Mouse (Mus musculus) thymus, adult 2 months (tissue): Measurements from ENCODE around the gene Ggt5. TPM values are rescaled to one million over a fixed set of nuclear protein-coding genes. Genes with fewer than 3 reads are reported as not detected.

Source experiments
- DNase-seq: peaks from one replicate; pipeline ENCODE4 v3.0.0; 2021
- H3K27ac ChIP-seq: fragments of 200-500 bp; 2 replicates; pipeline ENCODE4 v1.5.1; 2012; ENCODE audit warnings: low read length, control low read depth; ENCODE audit not compliant: control insufficient read depth, insufficient read depth
- H3K27me3 ChIP-seq: fragments of 200-500 bp; 2 replicates; pipeline ENCODE4 v1.6.1; 2012; ENCODE audit warnings: mild to moderate bottlenecking, low read length, moderate library complexity, mixed read lengths; ENCODE audit not compliant: control insufficient read depth, insufficient read depth
- H3K36me3 ChIP-seq: fragments of 200-500 bp; 2 replicates; pipeline ENCODE4 v1.6.1; 2012; ENCODE audit warnings: mild to moderate bottlenecking, low read length, moderate library complexity; ENCODE audit not compliant: control insufficient read depth, insufficient read depth
- H3K4me1 ChIP-seq: fragments of 200-500 bp; replicated peaks from 2 replicates; pipeline ENCODE4 v1.6.1; 2012; ENCODE audit warnings: low read length; ENCODE audit not compliant: control insufficient read depth, insufficient read depth
- H3K4me3 ChIP-seq: fragments of 200-500 bp; 2 replicates; pipeline ENCODE4 v1.5.1; 2012; ENCODE audit warnings: mild to moderate bottlenecking, low read length, control low read depth, moderate library complexity; ENCODE audit not compliant: control insufficient read depth, insufficient read depth
- CTCF ChIP-seq: fragments of 200-500 bp; IDR thresholded peaks from 2 replicates; pipeline ENCODE4 v1.5.1; 2012; ENCODE audit warnings: mild to moderate bottlenecking, control low read depth, low read length, moderate library complexity, borderline replicate concordance; ENCODE audit not compliant: control insufficient read depth, poor library complexity, insufficient read depth; ENCODE audit errors: extremely low read depth
- POLR2A ChIP-seq: fragments of 200-500 bp; IDR thresholded peaks from 2 replicates; pipeline ENCODE4 v1.6.1; 2012; ENCODE audit warnings: mild to moderate bottlenecking, low read length, control low read depth, moderate library complexity; ENCODE audit not compliant: control insufficient read depth, poor library complexity, insufficient read depth; ENCODE audit errors: extremely low read depth
- WGBS: fragments of 180-500 bp; shearing (Covaris S2); methylation state at CpG from one replicate; pipeline ENCODE4 v1.1.7; 2018; 5-methylcytosine and 5-hydroxymethylcytosine counted together
- polyA plus RNA-seq: library from polyadenylated mRNA; depleted of rRNA; stranded (reverse); fragments of >200 nt; gene quantifications from 2 replicates; pipeline ENCODE4 v1.2.3, GENCODE M21; 2012; rRNA removed

Gene Ggt5
- 49.5 and 73.6 TPM in 2 replicates for polyA plus RNA-seq

DNA sequence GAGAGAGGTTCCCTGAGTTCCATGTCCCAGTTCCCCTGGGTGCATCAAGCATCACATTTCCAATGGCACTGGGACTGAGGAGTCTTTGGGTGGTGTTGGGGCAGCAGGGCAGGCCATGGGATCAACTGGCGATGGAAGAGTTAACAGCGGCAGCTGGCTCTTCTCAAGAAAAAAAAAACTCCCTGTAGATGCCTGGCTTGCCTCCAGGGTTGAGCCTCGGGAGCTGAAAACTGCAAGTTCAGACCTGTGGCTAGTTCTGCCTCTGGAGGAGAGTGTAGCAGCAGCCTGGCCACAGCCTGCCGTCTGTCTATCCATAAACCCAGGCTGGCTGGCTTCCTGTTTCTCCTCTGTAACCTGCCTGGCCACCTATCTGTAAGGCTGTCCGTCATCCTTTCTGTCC is at the start of gene Ggt5:
Ggt5 (plus strand) TSS at position 212 of the 400 bp plus-strand sequence.
- Histone ChIP-seq H3K27me3 (no peaks in the 10 kb centered on the region), H3K36me3 (no peaks in the 10 kb centered on the region), H3K27ac (peak within 1 kb of the TSS; percentile 98), H3K4me1 (peaks cover 41% of the 10 kb centered on the region), H3K4me3 (peak within 1 kb of the TSS; percentile 22)
- peak; percentile 16 for DNase-seq
- 23% methylated on average over 5 of the region's 5 CpGs for WGBS
- TF ChIP-seq POLR2A (no peak), CTCF (no peak)

DNA sequence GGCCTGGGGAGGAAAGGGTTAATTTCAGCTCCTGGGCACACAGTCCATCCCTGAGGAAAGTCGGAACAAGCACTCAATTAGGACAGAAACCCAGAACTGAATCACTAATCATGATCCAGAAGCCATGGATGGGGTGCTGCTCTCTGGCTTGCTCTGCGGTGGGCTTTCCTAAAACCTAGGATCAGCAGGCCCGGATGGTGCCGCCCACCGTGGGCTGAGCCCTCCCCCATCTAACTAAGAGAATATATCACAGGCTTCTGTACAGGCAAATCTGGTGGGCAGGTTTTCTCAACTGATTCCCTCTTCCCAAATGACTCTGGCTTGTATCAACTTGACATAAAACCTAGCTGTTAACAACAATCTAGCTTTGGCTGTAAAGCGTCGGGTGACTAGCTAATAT is 41.2 kb upstream of the Ggt5 start:
- H3K27ac ChIP-seq = no peak overlapping the region
- no peaks in the 10 kb centered on the region for H3K4me1 ChIP-seq
- H3K27me3 ChIP-seq = no peaks in the 10 kb centered on the region
- no peak for DNase-seq
- H3K36me3 ChIP-seq = no peaks in the 10 kb centered on the region
- TF ChIP-seq POLR2A (no peak), CTCF (no peak)
- no peak overlapping the region for H3K4me3 ChIP-seq
- 89% methylated on average over 7 of the region's 7 CpGs for WGBS

DNA sequence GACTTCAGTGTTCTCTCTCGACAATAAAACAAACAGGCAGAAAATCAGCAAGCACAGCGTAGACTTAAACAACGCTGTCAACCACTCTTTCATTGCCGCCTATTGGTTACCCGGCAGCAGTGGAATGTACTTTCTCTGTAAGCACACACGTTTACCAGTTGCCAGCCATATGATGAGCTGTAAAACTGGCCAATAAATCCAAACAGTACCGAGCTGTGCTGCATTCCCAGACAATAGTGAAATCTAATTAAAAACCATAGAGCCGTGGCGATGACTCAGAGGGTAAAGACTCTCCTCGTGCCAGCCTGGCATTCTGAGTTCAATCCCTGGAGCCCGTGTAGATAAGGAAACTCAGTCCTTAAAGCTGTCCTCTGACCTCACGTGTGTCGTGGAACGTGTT is 40.7 kb upstream of the Ggt5 start:
- no peaks in the 10 kb centered on the region for H3K36me3 ChIP-seq
- H3K4me3 ChIP-seq = no peak overlapping the region
- H3K4me1 ChIP-seq = no peaks in the 10 kb centered on the region
- no peak overlapping the region for H3K27ac ChIP-seq
- TF ChIP-seq CTCF = no peak
- 88% methylated on average over 14 of the region's 14 CpGs for WGBS
- no peaks in the 10 kb centered on the region for H3K27me3 ChIP-seq
- DNase-seq = no peak

DNA sequence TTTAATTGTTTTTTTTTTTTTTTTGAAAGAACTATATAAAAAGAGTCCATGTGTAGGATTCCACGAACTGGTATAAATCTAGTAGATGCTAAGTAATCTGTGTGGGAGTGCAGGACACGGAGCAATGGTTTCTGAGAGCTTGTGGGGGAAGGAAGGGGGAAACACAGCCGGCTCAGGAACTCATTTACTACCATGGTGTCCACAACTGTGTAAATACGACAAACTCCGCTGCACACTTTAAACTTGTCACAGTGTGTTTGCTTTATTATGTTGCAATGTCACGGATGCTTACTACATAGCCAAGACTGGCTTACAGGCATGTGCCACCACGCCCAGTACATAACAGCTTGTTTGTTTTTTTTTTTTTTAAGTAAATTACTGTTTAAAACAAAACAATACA is 39.3 kb upstream of the Ggt5 start:
- DNase-seq = no peak
- no peak for TF ChIP-seq POLR2A
- no peak for TF ChIP-seq CTCF
- Histone ChIP-seq H3K27me3 (no peaks in the 10 kb centered on the region), H3K36me3 (no peaks in the 10 kb centered on the region), H3K4me3 (no peak overlapping the region), H3K27ac (no peak overlapping the region), H3K4me1 (no peaks in the 10 kb centered on the region)
- 88% methylated on average over 7 of the region's 7 CpGs for WGBS

DNA sequence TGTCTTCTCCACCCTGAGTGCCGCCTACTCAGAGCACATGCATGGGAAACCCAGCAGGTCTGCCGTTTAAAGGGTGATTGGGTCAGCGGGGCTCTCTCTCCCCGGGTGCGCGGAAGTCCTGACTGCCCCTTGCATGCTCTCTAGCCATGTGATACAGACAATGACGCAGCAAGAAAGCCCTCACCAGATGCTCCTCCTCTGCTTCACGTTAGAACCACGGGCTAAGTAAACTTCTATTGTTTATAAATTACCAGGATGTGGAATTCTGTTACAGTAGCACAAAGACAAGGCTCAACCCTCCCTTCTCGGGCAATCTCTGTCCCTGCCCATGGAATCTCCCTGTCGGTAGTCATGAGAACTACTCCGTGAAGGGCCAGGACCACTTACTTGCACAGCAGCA is 38.0 kb upstream of the Ggt5 start:
- TF ChIP-seq POLR2A (no peak), CTCF (no peak)
- Histone ChIP-seq H3K27me3 (no peaks in the 10 kb centered on the region), H3K4me3 (no peak overlapping the region), H3K4me1 (no peaks in the 10 kb centered on the region), H3K36me3 (no peaks in the 10 kb centered on the region), H3K27ac (no peak overlapping the region)
- WGBS = 37% methylated on average over 12 of the region's 12 CpGs
- no peak for DNase-seq

DNA sequence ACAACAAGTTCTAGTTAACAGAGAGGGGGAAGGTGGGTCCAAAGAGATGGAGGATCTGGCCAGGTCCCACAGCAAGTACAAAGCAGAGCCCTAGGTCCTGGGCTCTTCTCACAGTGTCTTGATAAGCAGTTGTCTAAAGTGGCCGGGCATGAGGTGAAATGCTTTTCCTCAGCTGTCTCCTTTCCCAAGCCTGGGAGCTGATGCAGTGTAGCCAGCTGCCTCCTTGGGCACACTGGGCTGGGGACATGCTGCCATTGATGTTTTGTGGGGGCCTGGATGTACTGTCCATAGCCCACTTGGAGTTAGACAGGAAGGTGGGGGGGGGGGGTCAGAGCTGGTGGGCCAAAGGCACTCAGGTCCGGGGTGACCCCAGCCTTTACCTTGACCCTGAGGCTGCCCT is 37.0 kb upstream of the Ggt5 start:
- no peaks in the 10 kb centered on the region for H3K4me1 ChIP-seq
- H3K36me3 ChIP-seq = no peaks in the 10 kb centered on the region
- H3K27me3 ChIP-seq = no peaks in the 10 kb centered on the region
- DNase-seq = no peak
- TF ChIP-seq CTCF (no peak), POLR2A (no peak)
- WGBS = 100% methylated on average over 2 of the region's 2 CpGs
- no peak overlapping the region for H3K27ac ChIP-seq
- H3K4me3 ChIP-seq = no peak overlapping the region

DNA sequence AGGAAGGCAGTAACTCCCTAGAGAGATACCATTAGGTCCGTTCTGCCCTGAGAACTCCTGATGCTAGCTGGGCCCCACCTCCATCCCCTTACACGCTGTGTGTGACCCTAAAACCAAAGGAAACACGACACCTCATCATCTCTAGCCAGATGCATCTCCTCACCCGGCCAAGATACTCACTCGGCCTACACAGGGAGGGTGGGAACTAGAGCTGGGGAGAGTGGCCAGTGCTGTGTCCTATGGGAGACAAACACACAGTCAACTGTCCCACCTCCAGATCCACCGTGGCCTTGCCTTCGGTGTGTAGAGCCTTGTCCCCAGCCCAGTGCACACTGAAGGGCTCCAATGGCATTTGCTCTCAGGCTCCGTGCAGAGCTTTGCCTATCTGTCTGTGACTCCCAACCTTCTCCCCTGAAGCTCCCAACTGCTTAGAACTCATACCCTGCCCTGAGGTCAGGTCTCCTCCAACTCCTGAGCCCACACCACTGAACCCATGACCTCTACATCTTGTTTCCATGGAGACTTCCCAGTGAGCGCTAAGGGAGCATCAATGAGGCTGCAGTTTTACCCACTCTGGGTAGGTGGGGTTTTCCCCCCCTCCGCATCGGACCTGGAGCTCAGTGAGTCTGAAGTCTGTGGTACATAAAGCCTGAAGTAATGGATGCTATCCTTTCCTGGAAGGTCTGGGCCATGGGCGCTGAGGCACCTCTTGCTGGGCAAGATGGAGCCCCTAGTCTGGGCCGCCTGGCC is 36.3 kb upstream of the Ggt5 start:
- no peaks in the 10 kb centered on the region for H3K27me3 ChIP-seq

More for the DNA sequence above, 36.3 kb upstream of the Ggt5 start:
- DNase-seq = no peak
- Histone ChIP-seq H3K36me3 (no peaks in the 10 kb centered on the region), H3K4me3 (no peak overlapping the region), H3K4me1 (no peaks in the 10 kb centered on the region), H3K27ac (no peak overlapping the region)
- TF ChIP-seq POLR2A (no peak), CTCF (no peak)
- WGBS = 93% methylated on average over 13 of the region's 13 CpGs
